Mouse (Mus musculus): Measurements from ENCODE around the gene Il9r. TPM values are rescaled to one million over a fixed set of nuclear protein-coding genes. Genes with fewer than 3 reads are reported as not detected.

Il9r gene
- total and polyA plus RNA-seq, 3 experiments, result 20.0 to 52.1 (median 47.5) TPM

GRCm38 (mm10) chr11:32195867-32196540 lies 4.1 kb downstream of the Il9r start (continued):
- TF ChIP-seq EP300 (IDR thresholded peaks at IDR 0.05; ENCODE audit: low read length) (no peak), ZC3H11A (IDR thresholded peaks at IDR 0.05; ENCODE audit: low read depth, low read length) (no peak), MEF2A (IDR thresholded peaks at IDR 0.05; ENCODE audit: borderline replicate concordance, low read depth, low read length) (no peak; the same call in 1 of the 2 replicates), TBP (conservative IDR thresholded peaks at IDR 0.05; ENCODE audit: low read depth, low read length) (peak; percentile 50; the same call in 1 of the 2 replicates), UBTF (IDR thresholded peaks at IDR 0.05; ENCODE audit: low read depth, low read length) (no peak), MAX (IDR thresholded peaks at IDR 0.05; ENCODE audit: low read length) (peak; percentile 69; the same call in 1 of the 2 replicates), RCOR1 (conservative IDR thresholded peaks at IDR 0.05; ENCODE audit: low read depth, low read length) (no peak)

DNA sequence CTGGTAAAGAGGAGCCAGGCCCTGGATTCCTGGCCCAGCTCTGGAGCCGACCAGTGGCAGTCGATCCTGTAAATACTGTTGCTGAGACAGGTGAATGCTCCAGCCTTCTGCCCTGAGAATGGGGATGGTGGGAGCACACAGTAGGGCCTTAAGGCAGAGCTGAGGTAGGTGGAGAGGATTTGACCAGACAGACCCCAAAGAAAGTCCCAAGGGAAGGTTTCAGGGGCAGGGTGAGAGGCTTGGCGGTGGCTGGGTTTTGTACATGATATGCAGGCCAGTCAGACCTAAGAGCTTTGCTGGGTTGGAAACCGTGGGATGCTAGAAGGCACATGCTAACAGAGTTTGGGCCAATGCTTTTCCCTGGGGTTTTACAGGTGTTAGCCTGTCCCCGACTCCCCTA lies 5.5 kb downstream of the Il9r start:
- no peak overlapping the region for H3K9ac ChIP-seq (ENCODE audit: insufficient read depth, low read depth)
- H3K27ac ChIP-seq (ENCODE audit: insufficient read depth, low read depth), result no peak overlapping the region
- TF ChIP-seq PAX5 (IDR thresholded peaks at IDR 0.05; ENCODE audit: low read length) (no peak), CTCF (conservative IDR thresholded peaks at IDR 0.05 in 1 of 2, IDR thresholded peaks at IDR 0.05 in 1 of 2; ENCODE audit: low read depth in 2 of 2, low read length in 2 of 2) (no peak), MAX (IDR thresholded peaks at IDR 0.05; ENCODE audit: low read length) (no peak), ZKSCAN1 (IDR thresholded peaks at IDR 0.05; ENCODE audit: borderline replicate concordance, low read depth, low read length) (0 out of 2 replicates have a peak, but pooled peaks have one; percentile 30), UBTF (IDR thresholded peaks at IDR 0.05; ENCODE audit: low read depth, low read length) (no peak)
- H3K9me3 ChIP-seq (replicated peaks; ENCODE audit: low read length), result no peaks in the 10 kb centered on the region
- H3K4me1 ChIP-seq (ENCODE audit: control insufficient read depth in 1 of 2, insufficient read depth in 2 of 2), result peaks cover 17 to 59% of the 10 kb centered on the region in 2 experiments
- H3K4me3 ChIP-seq (replicated peaks in 1 of 3; ENCODE audit: low read depth in 2 of 3, low read length in 2 of 3, poor library complexity in 1 of 3), result no peak overlapping the region
- H3K4me2 ChIP-seq (ENCODE audit: insufficient read depth, low read depth, poor library complexity, severe bottlenecking), result no peak overlapping the region
- in situ Hi-C loops (cut with MboI; ENCODE audit: low pct_ligation_motif_present, low pct_unique_long_range_greater_than_20kb, low sequenced_read_pairs), result no loop called here
- DNase-seq (ENCODE audit: extremely low read depth), result no peak
- peaks cover 6 to 57% of the 10 kb centered on the region in 2 experiments for H3K36me3 ChIP-seq (replicated peaks in 1 of 2; ENCODE audit: control insufficient read depth in 1 of 2, insufficient read depth in 1 of 2, low read length in 1 of 2)
- H3K79me2 ChIP-seq (replicated peaks; ENCODE audit: control insufficient read depth, extremely low read depth, insufficient read depth, poor library complexity, severe bottlenecking), result no peaks in the 10 kb centered on the region
- no peaks in the 10 kb centered on the region for H3K27me3 ChIP-seq (replicated peaks)
- dilution Hi-C loops (cut with MboI; ENCODE audit: extremely low pct_ligation_motif_present, extremely low pct_unique_long_range_greater_than_20kb, low sequenced_read_pairs), result no loop called here

GRCm38 (mm10) chr11:32194086-32194485 lies 6.0 kb downstream of the Il9r start:
- Histone ChIP-seq H3K4me2 (ENCODE audit: insufficient read depth, low read depth, poor library complexity, severe bottlenecking) (no peak overlapping the region), H3K4me3 (replicated peaks in 1 of 3; ENCODE audit: low read depth in 2 of 3, low read length in 2 of 3, poor library complexity in 1 of 3) (no peak overlapping the region), H3K9ac (ENCODE audit: insufficient read depth, low read depth) (no peak overlapping the region), H3K9me3 (replicated peaks; ENCODE audit: low read length) (no peaks in the 10 kb centered on the region), H3K36me3 (replicated peaks in 1 of 2; ENCODE audit: control insufficient read depth in 1 of 2, insufficient read depth in 1 of 2, low read length in 1 of 2) (peaks cover 6 to 62% of the 10 kb centered on the region in 2 experiments), H3K79me2 (replicated peaks; ENCODE audit: control insufficient read depth, extremely low read depth, insufficient read depth, poor library complexity, severe bottlenecking) (no peaks in the 10 kb centered on the region), H3K27ac (ENCODE audit: insufficient read depth, low read depth) (no peak overlapping the region), H3K4me1 (ENCODE audit: control insufficient read depth in 1 of 2, insufficient read depth in 2 of 2) (peaks cover 17 to 63% of the 10 kb centered on the region in 2 experiments), H3K27me3 (replicated peaks) (no peaks in the 10 kb centered on the region)
- dilution Hi-C loops (cut with MboI; ENCODE audit: extremely low pct_ligation_motif_present, extremely low pct_unique_long_range_greater_than_20kb, low sequenced_read_pairs) (no loop called here), in situ Hi-C loops (cut with MboI; ENCODE audit: low pct_ligation_motif_present, low pct_unique_long_range_greater_than_20kb, low sequenced_read_pairs) (no loop called here)
- no peak for DNase-seq (ENCODE audit: extremely low read depth)
- TF ChIP-seq ZNF384 (IDR thresholded peaks at IDR 0.05; ENCODE audit: low read depth, low read length) (no peak), SIN3A (IDR thresholded peaks at IDR 0.05; ENCODE audit: low read length) (no peak), SMC3 (IDR thresholded peaks at IDR 0.05; ENCODE audit: low read depth, low read length) (no peak), MAFK (IDR thresholded peaks at IDR 0.05; ENCODE audit: insufficient replicate concordance, low read length) (no peak), ELF1 (IDR thresholded peaks at IDR 0.05; ENCODE audit: low read depth, low read length) (no peak), RCOR1 (conservative IDR thresholded peaks at IDR 0.05; ENCODE audit: low read depth, low read length) (no peak), PAX5 (IDR thresholded peaks at IDR 0.05; ENCODE audit: low read length) (no peak), MEF2A (IDR thresholded peaks at IDR 0.05; ENCODE audit: borderline replicate concordance, low read depth, low read length) (no peak)
